Mouse (Mus musculus) stomach, postnatal 0 days (tissue): ENCODE measurements around the gene Tmem33.

Source experiments
- CTCF ChIP-seq: IDR thresholded peaks from 2 replicates; pipeline ENCODE4 v1.5.1; 2016; ENCODE audit warnings: antibody characterized with exemption, low read depth, mild to moderate bottlenecking, moderate library complexity
- EP300 ChIP-seq: optimal IDR thresholded peaks from 2 replicates; pipeline ENCODE3; 2016; ENCODE audit warnings: antibody characterized with exemption

GRCm38 (mm10) chr5:67279840-67280239 is 19.5 kb downstream of the Tmem33 start:
- TF ChIP-seq CTCF (no peak), EP300 (no peak)
